In the genomic region with DNA sequence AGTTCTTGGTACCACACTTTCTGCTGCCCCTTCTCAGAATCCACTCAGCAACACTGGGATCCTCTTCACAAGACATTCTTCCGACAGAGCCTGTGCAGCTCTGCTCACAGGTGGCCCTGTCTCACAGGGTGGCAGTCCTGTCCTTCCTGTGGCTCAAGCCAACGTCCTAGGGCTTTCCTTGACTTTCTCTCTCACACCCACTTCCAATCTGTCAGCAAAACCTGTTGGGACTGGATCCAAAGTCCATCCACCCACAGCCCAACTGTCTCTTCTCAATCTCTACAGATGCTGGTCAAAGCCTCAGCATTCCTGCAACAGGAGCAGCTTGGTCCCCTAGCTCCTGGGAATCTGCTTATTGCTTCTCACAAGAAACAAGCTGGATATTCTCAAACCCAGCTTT, we compare ENCODE assay signal across 25 mouse cellular contexts. TPM values are rescaled to one million over a fixed set of nuclear protein-coding genes. Genes with fewer than 3 reads are reported as not detected.
DNase-seq lines count a peak whose midpoint lies in the region; ATAC-seq and TF ChIP-seq lines count a peak whose summit lies in the region.
"Had no signal": no experiment of that assay in that cellular context is flagged by ENCODE, and none has a peak within 500 bp of the region (broad histone marks: within the 10 kb centered on the region; RNA-seq: fewer than 3 reads in every experiment).

No protein-coding gene starts in this region.

- peak; percentile 41; the same call in 1 of the 2 replicates for ATAC-seq in frontal cortex, adult (ENCODE audit: low TSS enrichment)
- ATAC-seq in limb, embryonic 12.5 days (ENCODE audit: insufficient number of reproducible peaks, insufficient read depth, low FRiP score, low TSS enrichment, low read depth): no peak
- ATAC-seq in hindbrain, embryonic 12.5 days (ENCODE audit: low FRiP score): no peak

- no peak for DNase-seq in frontal cortex, postnatal 10 days (ENCODE audit: low spot score in 2 of 2)
- no peak for DNase-seq in limb, embryonic 10.5 days (ENCODE audit: low spot score)
- peak; percentile 35 to 43 for DNase-seq in cerebellum, postnatal 14 days
- DNase-seq in right cerebral cortex, postnatal 36 days (ENCODE audit: low spot score in 2 of 2): peak; percentile 59 to 62
- no peak for DNase-seq in kidney, adult 2 months
- DNase-seq: adrenal gland, adult 8-10 months; heart, adult 18-20 months; kidney, adult 8-10 months; kidney, postnatal 36 days; liver, embryonic 13.5 days; thymus, postnatal 14 days had no signal

- no peak overlapping the region for H3K4me2 ChIP-seq in limb, embryonic 12.5 days
- no peak overlapping the region for H3K4me2 ChIP-seq in hindbrain, embryonic 12.5 days (replicated peaks)
- H3K4me2 ChIP-seq: heart, embryonic 15.5 days; liver, embryonic 13.5 days; lung, embryonic 15.5 days; midbrain, embryonic 11.5 days had no signal

- no peaks in the 10 kb centered on the region for H3K9me3 ChIP-seq in limb, embryonic 12.5 days
- no peaks in the 10 kb centered on the region for H3K9me3 ChIP-seq in limb, embryonic 10.5 days (replicated peaks)
- 0 out of 2 replicates have a peak, but pooled peaks cover 4% of the 10 kb centered on the region for H3K9me3 ChIP-seq in hindbrain, embryonic 12.5 days (replicated peaks)
- H3K9me3 ChIP-seq: heart, embryonic 15.5 days; hindbrain, embryonic 10.5 days; lung, embryonic 15.5 days had no signal

- H3K4me1 ChIP-seq in limb, embryonic 12.5 days (replicated peaks): no peaks in the 10 kb centered on the region
- H3K4me1 ChIP-seq in limb, embryonic 10.5 days: no peaks in the 10 kb centered on the region
- H3K4me1 ChIP-seq in hindbrain, embryonic 12.5 days: no peaks in the 10 kb centered on the region
- no peaks in the 10 kb centered on the region; the same call in 1 of the 2 replicates for H3K4me1 ChIP-seq in kidney, adult 2 months (ENCODE audit: control insufficient read depth, insufficient read depth, low read length)
- H3K4me1 ChIP-seq: heart, embryonic 15.5 days; hindbrain, embryonic 10.5 days; lung, embryonic 15.5 days had no signal

- TF ChIP-seq CTCF in kidney, adult 2 months (conservative IDR thresholded peaks at IDR 0.05; ENCODE audit: insufficient read depth, insufficient read length, low read depth, low read length): no peak

- H3K9ac ChIP-seq in limb, embryonic 12.5 days (replicated peaks): 0 out of 2 replicates have a peak overlapping the region, but pooled peaks have one; percentile 18
- H3K9ac ChIP-seq in hindbrain, embryonic 12.5 days: no peak overlapping the region
- H3K9ac ChIP-seq: heart, embryonic 15.5 days; liver, embryonic 13.5 days; lung, embryonic 15.5 days had no signal

- no peak overlapping the region for H3K27ac ChIP-seq in limb, embryonic 12.5 days
- no peak overlapping the region for H3K27ac ChIP-seq in limb, embryonic 10.5 days
- H3K27ac ChIP-seq in hindbrain, embryonic 12.5 days: no peak overlapping the region
- H3K27ac ChIP-seq in kidney, adult 2 months (ENCODE audit: insufficient read depth, low read depth, low read length): no peak overlapping the region
- H3K27ac ChIP-seq: heart, embryonic 15.5 days; hindbrain, embryonic 10.5 days; liver, embryonic 13.5 days; lung, embryonic 15.5 days; macrophage had no signal

- H3K4me3 ChIP-seq in limb, embryonic 12.5 days (replicated peaks): no peak overlapping the region
- H3K4me3 ChIP-seq in limb, embryonic 10.5 days: no peak overlapping the region
- H3K4me3 ChIP-seq in hindbrain, embryonic 12.5 days: no peak overlapping the region
- no peak overlapping the region for H3K4me3 ChIP-seq in kidney, adult 2 months (ENCODE audit: insufficient read depth, low read depth, low read length)
- H3K4me3 ChIP-seq: heart, embryonic 15.5 days; hindbrain, embryonic 10.5 days; liver, embryonic 13.5 days; lung, embryonic 15.5 days had no signal

- peaks cover 83% of the 10 kb centered on the region for H3K36me3 ChIP-seq in limb, embryonic 12.5 days
- peaks cover 87% of the 10 kb centered on the region for H3K36me3 ChIP-seq in limb, embryonic 10.5 days
- H3K36me3 ChIP-seq in hindbrain, embryonic 12.5 days: peaks cover 84% of the 10 kb centered on the region
- H3K36me3 ChIP-seq in kidney, adult 2 months (ENCODE audit: control insufficient read depth, insufficient read depth, low read length): no peaks in the 10 kb centered on the region; the same call in 1 of the 2 replicates

- H3K27me3 ChIP-seq in limb, embryonic 12.5 days: peaks cover 3% of the 10 kb centered on the region; the same call in 1 of the 2 replicates
- H3K27me3 ChIP-seq in limb, embryonic 10.5 days (ENCODE audit: low read depth, poor library complexity, severe bottlenecking): peaks cover 6% of the 10 kb centered on the region; the same call in 1 of the 2 replicates
- H3K27me3 ChIP-seq in hindbrain, embryonic 12.5 days: no peaks in the 10 kb centered on the region
- no peaks in the 10 kb centered on the region for H3K27me3 ChIP-seq in kidney, adult 2 months (replicated peaks; ENCODE audit: control insufficient read depth, insufficient read depth, low read length)
- H3K27me3 ChIP-seq: liver, embryonic 13.5 days; lung, embryonic 15.5 days had no signal

- TF ChIP-seq POLR2A in kidney, adult 2 months (IDR thresholded peaks at IDR 0.05; ENCODE audit: low read depth, low read length): no peak

- WGBS in limb, embryonic 12.5 days: 78% methylated on average over 2 of the region's 2 CpGs
- 78% methylated on average over 2 of the region's 2 CpGs for WGBS in limb, embryonic 10.5 days
- WGBS in hindbrain, embryonic 12.5 days: 91% methylated on average over 2 of the region's 2 CpGs
- 48% methylated on average over 2 of the region's 2 CpGs for WGBS in kidney, adult 2 months

RNA-seq across cellular contexts. Expression of a gene that starts 9.5 kb away (rescaled TPM):
- 0.23 TPM in 1 of 2 replicates, not detected in the other for polyA plus RNA-seq in limb, embryonic 12.5 days (2016; fragmentation: Nextera tagmentation; extraction: Ambion mirVana)
- 0.06 and 0.10 TPM in 2 replicates for polyA plus RNA-seq in limb, embryonic 10.5 days (2016; fragmentation: Nextera tagmentation; extraction: Ambion mirVana)
- 62.6 and 62.9 TPM in 2 replicates for polyA plus RNA-seq in hindbrain, embryonic 12.5 days (2016; fragmentation: Nextera tagmentation; extraction: Ambion mirVana)
- 0.62 and 0.64 TPM in 2 replicates for polyA plus RNA-seq in kidney, adult 2 months (2012; rRNA removed)
- polyA plus RNA-seq: macrophage; spleen, adult 2 months had no signal

RNA-seq across cellular contexts. Expression of a gene that starts 9.7 kb away (rescaled TPM):
- polyA plus RNA-seq in limb, embryonic 12.5 days (2016; fragmentation: Nextera tagmentation; extraction: Ambion mirVana): not detected in 2 replicates
- not detected in 2 replicates for polyA plus RNA-seq in limb, embryonic 10.5 days (2016; fragmentation: Nextera tagmentation; extraction: Ambion mirVana)
- not detected in 2 replicates for polyA plus RNA-seq in hindbrain, embryonic 12.5 days (2016; fragmentation: Nextera tagmentation; extraction: Ambion mirVana)
- not detected in 2 replicates for polyA plus RNA-seq in kidney, adult 2 months (2012; rRNA removed)
- polyA plus RNA-seq: embryonic facial prominence, embryonic 14.5 days; forebrain, embryonic 11.5 days; heart, embryonic 15.5 days; hindbrain, embryonic 10.5 days; limb, embryonic 11.5 days; liver, embryonic 13.5 days; lung, embryonic 15.5 days; macrophage; midbrain, embryonic 11.5 days; neural tube, embryonic 14.5 days; spleen, adult 2 months; stomach, embryonic 16.5 days had no signal

RNA-seq across cellular contexts. Expression of a gene that starts 9.8 kb away (rescaled TPM):
- polyA plus RNA-seq in limb, embryonic 12.5 days (2016; fragmentation: Nextera tagmentation; extraction: Ambion mirVana): 13.2 and 14.0 TPM in 2 replicates
- polyA plus RNA-seq in limb, embryonic 10.5 days (2016; fragmentation: Nextera tagmentation; extraction: Ambion mirVana): 11.0 TPM in 2 replicates
- 16.4 and 20.4 TPM in 2 replicates for polyA plus RNA-seq in hindbrain, embryonic 12.5 days (2016; fragmentation: Nextera tagmentation; extraction: Ambion mirVana)
- 13.6 and 15.8 TPM in 2 replicates for polyA plus RNA-seq in kidney, adult 2 months (2012; rRNA removed)

RNA-seq across cellular contexts. Expression of a gene that starts 23.9 kb away (rescaled TPM):
- polyA plus RNA-seq in limb, embryonic 12.5 days (2016; fragmentation: Nextera tagmentation; extraction: Ambion mirVana): 31.5 and 32.2 TPM in 2 replicates
- polyA plus RNA-seq in limb, embryonic 10.5 days (2016; fragmentation: Nextera tagmentation; extraction: Ambion mirVana): 38.9 and 46.4 TPM in 2 replicates
- 37.1 and 40.0 TPM in 2 replicates for polyA plus RNA-seq in hindbrain, embryonic 12.5 days (2016; fragmentation: Nextera tagmentation; extraction: Ambion mirVana)
- polyA plus RNA-seq in kidney, adult 2 months (2012; rRNA removed): 130 and 143 TPM in 2 replicates

RNA-seq across cellular contexts. Expression of a gene that starts 37.7 kb away (rescaled TPM):
- 1.4 and 1.5 TPM in 2 replicates for polyA plus RNA-seq in limb, embryonic 12.5 days (2016; fragmentation: Nextera tagmentation; extraction: Ambion mirVana)
- polyA plus RNA-seq in limb, embryonic 10.5 days (2016; fragmentation: Nextera tagmentation; extraction: Ambion mirVana): 0.89 and 2.4 TPM in 2 replicates
- polyA plus RNA-seq in hindbrain, embryonic 12.5 days (2016; fragmentation: Nextera tagmentation; extraction: Ambion mirVana): 1.9 and 3.1 TPM in 2 replicates
- polyA plus RNA-seq in kidney, adult 2 months (2012; rRNA removed): 2.8 and 12.0 TPM in 2 replicates
- polyA plus RNA-seq: macrophage had no signal

Comparison
In these comparisons a context has a peak if more than half of its experiments do, and no peak if none do; other contexts are left out.
1. DNase-seq: peak in cerebellum, postnatal 14 days (2 of 2) and right cerebral cortex, postnatal 36 days (2 of 2); none in frontal cortex, postnatal 10 days (0 of 2), limb, embryonic 10.5 days (single experiment) and kidney, adult 2 months (single experiment).
2. RNA of a gene that starts 9.5 kb away (polyA plus RNA-seq): 62.6 to 62.9 TPM in hindbrain, embryonic 12.5 days; 0.62 to 0.64 TPM in kidney, adult 2 months, 0.23 TPM in limb, embryonic 12.5 days and 0.06 to 0.10 TPM in limb, embryonic 10.5 days; every median in the first group is over 10 times any median in the second.